Mouse (Mus musculus) stomach, embryonic 16.5 days (tissue): ENCODE results near the gene Mx1. TPM values are rescaled to one million over a fixed set of nuclear protein-coding genes. Genes with fewer than 3 reads are reported as not detected.

ENCODE experiments used
- ATAC-seq: fragments of 200-750 bp; cut with Nextera tagmentation; 2 replicates; pipeline ENCODE4 v1.8.0; 2017; ENCODE audit warnings: moderate number of reproducible peaks, moderate TSS enrichment; ENCODE audit not compliant: insufficient read depth, low FRiP score
- H3K27ac ChIP-seq: fragments of 300-500 bp; sonication (generic); 2 replicates; pipeline ENCODE4 v1.5.1; 2014; ENCODE audit warnings: low read length
- H3K27me3 ChIP-seq: fragments of 300-500 bp; sonication (generic); 2 replicates; pipeline ENCODE4 v1.6.1; 2014; ENCODE audit warnings: low read length, control low read depth, mixed read lengths; ENCODE audit not compliant: control insufficient read depth, insufficient read depth
- H3K36me3 ChIP-seq: fragments of 300-500 bp; sonication (generic); 2 replicates; pipeline ENCODE4 v1.6.1; 2014; ENCODE audit warnings: low read length; ENCODE audit not compliant: control insufficient read depth, insufficient read depth
- H3K4me1 ChIP-seq: fragments of 300-500 bp; sonication (generic); 2 replicates; pipeline ENCODE4 v1.6.1; 2014; ENCODE audit warnings: low read length, control low read depth, mixed read lengths; ENCODE audit not compliant: control insufficient read depth, insufficient read depth
- H3K4me2 ChIP-seq: fragments of 300-500 bp; sonication (generic); 2 replicates; pipeline ENCODE4 v1.6.1; 2014; ENCODE audit warnings: low read depth, low read length, mixed read lengths
- H3K4me3 ChIP-seq: fragments of 300-500 bp; sonication (generic); replicated peaks from 2 replicates; pipeline ENCODE4 v1.5.1; 2014; ENCODE audit warnings: mild to moderate bottlenecking, low read length
- H3K9ac ChIP-seq: fragments of 300-500 bp; sonication (generic); 2 replicates; pipeline ENCODE4 v1.6.1; 2014; ENCODE audit warnings: low read length
- H3K9me3 ChIP-seq: fragments of 300-500 bp; sonication (generic); replicated peaks from 2 replicates; pipeline ENCODE4 v1.6.1; 2016; ENCODE audit warnings: low read length, control low read depth; ENCODE audit not compliant: control insufficient read depth
- WGBS: fragments of 180-500 bp; shearing (Covaris S2); extraction: QIAGEN DNeasy Blood & Tissue Kit; methylation state at CpG from one replicate; pipeline ENCODE4 v1.1.7; 2014; 5-methylcytosine and 5-hydroxymethylcytosine counted together
- polyA plus RNA-seq: library from polyadenylated mRNA; unstranded; fragments of >200 nt; fragmentation: Nextera tagmentation; extraction: Ambion mirVana; gene quantifications from 2 replicates; pipeline ENCODE4 v1.2.1, GENCODE M21; 2015

Mx1 gene
- polyA plus RNA-seq = 0.21 and 0.31 TPM in 2 replicates

GRCm38 (mm10) chr16:97462481-97463181 is at the start of gene Mx1:
Mx1 (minus strand) TSS chr16:97462907.
- no peak within 1 kb of the TSS for H3K4me2 ChIP-seq

GRCm38 (mm10) chr16:97512347-97512751 is 49.6 kb upstream of the Mx1 start:
- no peak overlapping the region for H3K4me2 ChIP-seq
- 0 out of 2 replicates have a peak, but pooled peaks have one; percentile 18 for ATAC-seq
- H3K9me3 ChIP-seq = no peaks in the 10 kb centered on the region
- WGBS = 88% methylated on average over 12 of the region's 12 CpGs
- no peaks in the 10 kb centered on the region for H3K27me3 ChIP-seq
- no peaks in the 10 kb centered on the region for H3K4me1 ChIP-seq
- H3K4me3 ChIP-seq = no peak overlapping the region
- no peaks in the 10 kb centered on the region for H3K36me3 ChIP-seq
- H3K27ac ChIP-seq = no peak overlapping the region
- H3K9ac ChIP-seq = no peak overlapping the region

More at GRCm38 (mm10) chr16:97462481-97463181, at the start of gene Mx1:
- no peaks in the 10 kb centered on the region for H3K36me3 ChIP-seq
- no peak within 1 kb of the TSS; the same call in 1 of the 2 replicates for H3K27ac ChIP-seq
- peaks cover 3% of the 10 kb centered on the region; the same call in 1 of the 2 replicates for H3K4me1 ChIP-seq
- 27% methylated on average over 4 of the region's 4 CpGs for WGBS
- H3K9me3 ChIP-seq = no peaks in the 10 kb centered on the region
- peak; percentile 64; the same call in 1 of the 2 replicates for ATAC-seq
- H3K4me3 ChIP-seq = no peak within 1 kb of the TSS
- no peaks in the 10 kb centered on the region for H3K27me3 ChIP-seq
- 0 out of 2 replicates have a peak within 1 kb of the TSS, but pooled peaks have one; percentile 31 for H3K9ac ChIP-seq

- Histone ChIP-seq H3K27ac (no peak overlapping the region), H3K36me3 (no peaks in the 10 kb centered on the region), H3K4me1 (no peaks in the 10 kb centered on the region), H3K9me3 (no peaks in the 10 kb centered on the region), H3K4me2 (no peak overlapping the region), H3K9ac (no peak overlapping the region), H3K27me3 (no peaks in the 10 kb centered on the region), H3K4me3 (no peak overlapping the region)
- ATAC-seq = no peak
Measured at GRCm38 (mm10) chr16:97511495-97511894, 48.8 kb upstream of the Mx1 start.

GRCm38 (mm10) chr16:97510849-97511248 is 48.1 kb upstream of the Mx1 start:
- no peak overlapping the region for H3K9ac ChIP-seq
- no peaks in the 10 kb centered on the region for H3K36me3 ChIP-seq
- no peak overlapping the region for H3K4me2 ChIP-seq
- WGBS = 33% methylated on average over 5 of the region's 5 CpGs
- H3K4me1 ChIP-seq = no peaks in the 10 kb centered on the region
- no peak overlapping the region for H3K4me3 ChIP-seq
- no peaks in the 10 kb centered on the region for H3K9me3 ChIP-seq
- no peak overlapping the region for H3K27ac ChIP-seq
- ATAC-seq = no peak
- no peaks in the 10 kb centered on the region for H3K27me3 ChIP-seq

GRCm38 (mm10) chr16:97507783-97508182 is 45.1 kb upstream of the Mx1 start:
- no peak overlapping the region for H3K4me2 ChIP-seq
- no peaks in the 10 kb centered on the region for H3K4me1 ChIP-seq
- H3K27ac ChIP-seq = no peak overlapping the region
- no peaks in the 10 kb centered on the region for H3K9me3 ChIP-seq
- no peak overlapping the region for H3K9ac ChIP-seq
- no peaks in the 10 kb centered on the region for H3K36me3 ChIP-seq
- ATAC-seq = no peak
- no peak overlapping the region for H3K4me3 ChIP-seq
- no peaks in the 10 kb centered on the region for H3K27me3 ChIP-seq

- H3K4me3 ChIP-seq = no peak overlapping the region; the same call in 1 of the 2 replicates
- ATAC-seq = peak; percentile 83
- H3K36me3 ChIP-seq = no peaks in the 10 kb centered on the region
- H3K9ac ChIP-seq = no peak overlapping the region
- 76% methylated on average over 3 of the region's 3 CpGs for WGBS
- H3K27me3 ChIP-seq = no peaks in the 10 kb centered on the region
- no peak overlapping the region for H3K4me2 ChIP-seq
- H3K27ac ChIP-seq = 0 out of 2 replicates have a peak overlapping the region, but pooled peaks have one; percentile 17
- no peaks in the 10 kb centered on the region for H3K9me3 ChIP-seq
- no peaks in the 10 kb centered on the region for H3K4me1 ChIP-seq
Measured at GRCm38 (mm10) chr16:97504793-97505192, 42.1 kb upstream of the Mx1 start.

GRCm38 (mm10) chr16:97503849-97504248 is 41.1 kb upstream of the Mx1 start:
- Histone ChIP-seq H3K4me2 (no peak overlapping the region), H3K4me1 (no peaks in the 10 kb centered on the region), H3K36me3 (no peaks in the 10 kb centered on the region), H3K27ac (no peak overlapping the region), H3K9ac (no peak overlapping the region), H3K27me3 (no peaks in the 10 kb centered on the region), H3K4me3 (no peak overlapping the region), H3K9me3 (no peaks in the 10 kb centered on the region)
- no peak for ATAC-seq
- WGBS = 71% methylated on average over 3 of the region's 3 CpGs

- no peak for ATAC-seq
- Histone ChIP-seq H3K27me3 (no peaks in the 10 kb centered on the region), H3K4me2 (no peak overlapping the region), H3K9me3 (no peaks in the 10 kb centered on the region), H3K4me3 (no peak overlapping the region), H3K9ac (no peak overlapping the region), H3K36me3 (no peaks in the 10 kb centered on the region), H3K27ac (no peak overlapping the region), H3K4me1 (no peaks in the 10 kb centered on the region)
- 75% methylated on average over 7 of the region's 7 CpGs for WGBS
Measured at GRCm38 (mm10) chr16:97500901-97501300, 38.2 kb upstream of the Mx1 start.

- Histone ChIP-seq H3K4me1 (no peaks in the 10 kb centered on the region), H3K9ac (no peak overlapping the region), H3K27ac (no peak overlapping the region), H3K4me3 (no peak overlapping the region), H3K9me3 (no peaks in the 10 kb centered on the region), H3K36me3 (no peaks in the 10 kb centered on the region), H3K4me2 (no peak overlapping the region), H3K27me3 (no peaks in the 10 kb centered on the region)
- 89% methylated on average over 7 of the region's 7 CpGs for WGBS
- no peak for ATAC-seq
Measured at GRCm38 (mm10) chr16:97499450-97499849, 36.7 kb upstream of the Mx1 start.
